Mouse (Mus musculus): ENCODE data around the gene Cxcr4.

Gene Cxcr4

DNA sequence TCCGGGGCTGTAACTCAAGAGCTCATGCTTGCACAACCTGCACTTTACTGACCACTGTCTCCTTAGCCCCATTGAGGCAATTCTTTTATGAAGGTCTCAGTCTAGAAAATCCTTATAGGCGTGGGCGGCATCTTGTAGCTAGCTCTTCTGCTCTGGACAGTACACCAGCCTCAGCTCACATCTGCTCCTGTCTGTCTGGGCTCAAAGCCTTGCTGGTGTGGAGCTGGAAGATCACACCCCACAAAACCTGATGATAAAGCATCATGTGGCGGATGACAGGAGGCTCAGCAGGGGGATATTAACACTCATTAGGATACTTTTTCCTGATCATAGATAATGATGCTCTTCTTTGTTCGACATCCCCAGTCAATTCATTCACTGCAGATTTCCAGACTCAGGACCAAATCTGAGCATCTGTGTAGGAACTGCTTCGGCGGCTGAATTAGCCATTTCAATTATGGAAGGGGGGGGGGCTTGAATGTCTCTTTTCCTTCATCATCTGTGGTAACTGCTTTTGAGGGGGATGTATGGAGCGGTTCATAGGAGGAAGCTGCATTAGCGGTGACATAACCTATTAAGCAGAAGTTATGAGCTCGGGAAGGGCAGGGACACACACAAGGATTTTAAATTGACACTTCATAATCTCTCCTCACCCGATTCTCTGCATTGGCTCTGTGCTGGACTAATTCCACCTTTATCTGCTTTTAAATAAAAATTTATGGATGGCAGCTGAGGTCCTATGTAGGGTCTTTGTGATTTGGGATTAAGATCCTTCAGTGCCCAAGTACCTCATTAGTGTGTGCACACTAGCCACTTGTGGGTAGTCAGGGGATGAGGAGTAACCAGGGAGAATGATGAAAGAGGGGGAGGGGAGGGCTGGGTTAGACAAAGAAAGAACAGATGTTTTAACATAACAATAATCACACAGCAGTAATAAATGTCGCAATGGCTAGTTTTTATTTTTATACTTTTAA is 24.6 kb downstream of the Cxcr4 start:
- DNase-seq, result no peak

DNA sequence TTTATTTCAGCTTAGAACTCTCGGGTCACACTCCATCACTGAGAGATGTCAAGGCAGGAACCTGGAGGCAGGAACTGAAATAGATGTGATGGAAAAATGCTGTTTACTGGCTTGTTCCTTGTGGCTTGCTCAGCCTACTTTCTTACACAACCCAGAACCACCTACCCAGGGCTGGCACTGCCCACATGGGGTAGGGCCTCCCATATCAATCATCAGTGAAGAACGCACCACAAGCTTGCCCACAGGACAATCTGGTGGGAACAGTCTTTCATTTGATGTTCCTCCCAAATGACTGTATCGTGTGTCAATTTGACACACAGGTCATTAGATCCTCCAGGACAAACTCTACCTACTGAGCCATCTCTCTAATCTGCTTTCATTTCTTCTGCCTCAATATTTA is 28.2 kb downstream of the Cxcr4 start:
- no peak for DNase-seq

- DNase-seq, result no peak
Measured at GRCm38 (mm10) chr1:128561325-128561874, 30.7 kb downstream of the Cxcr4 start.

GRCm38 (mm10) chr1:128560452-128561324 is 31.4 kb downstream of the Cxcr4 start:
- DNase-seq, result no peak

DNA sequence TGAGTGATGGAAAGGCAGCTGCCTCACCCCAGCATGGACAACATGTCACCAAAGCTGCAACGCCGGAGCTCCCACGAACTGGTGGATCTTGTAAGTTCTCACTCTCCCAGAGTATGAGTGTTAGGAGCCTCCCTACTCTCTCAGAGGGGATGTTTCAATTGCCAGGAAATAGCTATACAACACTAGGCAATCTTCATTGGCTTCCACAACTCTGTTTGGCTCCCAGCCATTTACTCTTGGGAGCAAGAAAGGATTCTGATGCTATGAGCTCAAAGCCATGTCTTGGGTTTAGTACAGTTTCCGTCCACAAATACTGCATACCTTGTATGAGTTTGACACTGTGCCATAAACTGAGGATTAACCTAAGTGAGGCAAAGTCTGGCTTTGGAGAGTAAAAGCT is 34.1 kb downstream of the Cxcr4 start:
- DNase-seq, result no peak

GRCm38 (mm10) chr1:128552545-128552944 is 39.5 kb downstream of the Cxcr4 start:
- no peak for DNase-seq

- no peak for DNase-seq
Measured at GRCm38 (mm10) chr1:128551743-128552397, 40.2 kb downstream of the Cxcr4 start.

DNA sequence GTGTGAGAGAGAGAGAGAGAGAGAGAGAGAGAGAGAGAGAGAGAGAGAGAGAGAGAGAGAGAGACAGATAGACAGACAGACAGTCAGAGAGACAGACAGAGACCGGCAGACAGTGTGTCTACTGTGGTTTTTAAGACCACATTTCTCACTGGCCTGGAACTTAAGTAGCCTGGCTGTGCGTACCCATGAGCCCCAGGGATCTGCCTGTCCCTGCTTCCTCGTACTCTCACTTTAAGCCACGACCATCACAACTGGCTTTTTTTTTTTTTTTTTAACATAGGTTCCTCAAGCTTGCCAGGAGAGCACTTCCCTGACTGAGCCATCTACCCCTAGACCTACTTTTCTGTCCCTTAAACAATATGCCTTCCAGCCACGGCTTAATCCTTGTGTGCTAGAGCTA is 42.7 kb downstream of the Cxcr4 start:
- no peak for DNase-seq

- no peak for DNase-seq
Measured at GRCm38 (mm10) chr1:128549007-128549406, 43.1 kb downstream of the Cxcr4 start.

- DNase-seq, result no peak
Measured at GRCm38 (mm10) chr1:128548220-128548998, 43.7 kb downstream of the Cxcr4 start.

DNA sequence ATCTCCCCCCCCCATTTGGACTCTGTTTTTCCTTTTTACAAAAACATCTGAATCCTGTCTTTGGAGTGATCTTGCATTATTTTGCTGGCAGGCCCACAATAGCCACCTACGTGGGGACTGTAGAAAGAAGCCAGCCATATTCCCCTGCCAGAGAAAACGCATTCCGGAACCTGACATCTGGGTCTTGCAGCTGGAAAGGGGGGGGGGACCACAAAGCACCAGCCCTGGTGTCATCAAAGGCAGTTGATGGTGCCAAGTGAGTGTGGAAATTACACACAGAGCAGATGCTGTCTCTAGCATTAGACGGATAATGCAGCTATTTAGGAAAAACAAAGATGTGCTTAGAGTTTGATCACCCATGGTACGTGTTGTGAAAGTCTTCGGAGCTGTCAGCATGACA is 46.4 kb downstream of the Cxcr4 start:
- no peak for DNase-seq

GRCm38 (mm10) chr1:128543137-128543536 is 49.0 kb downstream of the Cxcr4 start:
- DNase-seq, result no peak

GRCm38 (mm10) chr1:128542555-128542954 is 49.5 kb downstream of the Cxcr4 start:
- no peak for DNase-seq

DNA sequence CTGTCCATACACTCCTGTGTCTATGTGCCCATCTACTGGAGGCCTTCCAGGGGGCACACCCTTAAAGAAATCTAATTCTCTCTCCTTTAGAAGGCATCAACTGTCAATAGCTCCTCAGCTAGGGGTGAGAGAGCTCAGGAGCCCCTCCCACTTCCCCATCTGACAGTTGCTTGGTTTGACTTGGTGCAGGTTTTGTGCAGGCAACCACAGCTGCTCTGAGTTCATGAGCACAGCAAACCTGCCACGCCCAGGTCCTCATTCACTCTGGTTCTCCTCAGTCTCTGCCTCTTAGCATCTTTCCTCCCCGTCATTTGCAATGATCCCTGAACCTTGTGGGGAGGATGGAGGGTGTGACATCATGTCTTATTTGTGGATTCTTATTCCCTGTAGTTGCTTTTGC is 51.9 kb downstream of the Cxcr4 start:
- no peak for DNase-seq

DNA sequence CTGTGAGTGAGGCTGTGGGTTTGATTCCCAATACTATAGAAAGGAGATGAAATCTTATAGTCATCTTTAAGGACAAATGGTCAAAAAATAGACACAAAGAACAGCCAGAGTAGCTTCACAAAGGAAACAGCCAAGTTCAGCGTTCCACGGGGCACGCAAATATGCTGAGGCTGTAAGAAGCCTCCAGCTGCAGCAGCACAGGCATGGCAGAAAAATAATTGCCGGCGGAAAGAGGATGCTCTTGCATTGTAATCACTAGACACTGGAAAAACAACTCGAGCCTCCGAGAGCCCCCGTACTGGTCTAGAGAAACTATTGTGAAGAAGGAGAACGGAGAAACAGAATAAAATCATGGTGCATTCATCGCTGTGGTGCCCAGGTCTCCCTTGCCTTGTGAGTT is 52.5 kb downstream of the Cxcr4 start:
- DNase-seq, result no peak

Data from right cerebral cortex, postnatal 14 days (tissue).